Mouse (Mus musculus) stomach, postnatal 0 days (tissue): Measurements from ENCODE around the gene Jam3. TPM values are rescaled to one million over a fixed set of nuclear protein-coding genes. Genes with fewer than 3 reads are reported as not detected.

Experiments used
- ATAC-seq: fragments of 200-750 bp; cut with Nextera tagmentation; 2 replicates; pipeline ENCODE4 v1.8.0; 2017; ENCODE audit not compliant: low FRiP score, low TSS enrichment
- DNase-seq: peaks from one replicate; pipeline ENCODE4 v3.0.0-alpha.2; 2016; ENCODE audit warnings: low spot score
- H3K27ac ChIP-seq: fragments of 300-500 bp; sonication (generic); replicated peaks from 2 replicates; pipeline ENCODE4 v1.5.1; 2014; ENCODE audit warnings: mild to moderate bottlenecking, control low read depth
- H3K27me3 ChIP-seq: fragments of 300-500 bp; sonication (generic); 2 replicates; pipeline ENCODE4 v1.6.1; 2014; ENCODE audit warnings: low read length; ENCODE audit not compliant: control insufficient read depth, insufficient read depth
- H3K36me3 ChIP-seq: fragments of 300-500 bp; sonication (generic); 2 replicates; pipeline ENCODE4 v1.6.1; 2014; ENCODE audit warnings: low read length, mixed read lengths; ENCODE audit not compliant: control insufficient read depth, insufficient read depth
- H3K4me1 ChIP-seq: fragments of 300-500 bp; sonication (generic); replicated peaks from 2 replicates; pipeline ENCODE4 v1.6.1; 2014; ENCODE audit warnings: antibody characterized with exemption; ENCODE audit not compliant: control insufficient read depth, insufficient read depth
- H3K4me2 ChIP-seq: fragments of 300-500 bp; sonication (generic); replicated peaks from 2 replicates; pipeline ENCODE4 v1.6.1; 2014; ENCODE audit warnings: low read depth, mild to moderate bottlenecking, control low read depth, moderate library complexity
- H3K4me3 ChIP-seq: fragments of 300-500 bp; sonication (generic); 2 replicates; pipeline ENCODE4 v1.5.1; 2014; ENCODE audit warnings: low read depth, low read length, control low read depth
- H3K9ac ChIP-seq: fragments of 300-500 bp; sonication (generic); 2 replicates; pipeline ENCODE4 v1.6.1; 2014; ENCODE audit warnings: mild to moderate bottlenecking, low read length, control low read depth, mixed read lengths
- H3K9me3 ChIP-seq: fragments of 300-500 bp; sonication (generic); 2 replicates; pipeline ENCODE4 v1.6.1; 2016; ENCODE audit warnings: low read length; ENCODE audit not compliant: control insufficient read depth
- CTCF ChIP-seq: IDR thresholded peaks from 2 replicates; pipeline ENCODE4 v1.5.1; 2016; ENCODE audit warnings: antibody characterized with exemption, low read depth, mild to moderate bottlenecking, moderate library complexity
- EP300 ChIP-seq: optimal IDR thresholded peaks from 2 replicates; pipeline ENCODE3; 2016; ENCODE audit warnings: antibody characterized with exemption
- WGBS: fragments of 180-500 bp; shearing (Covaris S2); extraction: QIAGEN DNeasy Blood & Tissue Kit; methylation state at CpG from one replicate; pipeline ENCODE4 v1.1.7; 2014; 5-methylcytosine and 5-hydroxymethylcytosine counted together
- polyA plus RNA-seq: library from polyadenylated mRNA; unstranded; fragments of >200 nt; fragmentation: Nextera tagmentation; extraction: Ambion mirVana; gene quantifications from 2 replicates; pipeline ENCODE4 v1.2.1, GENCODE M21; 2015

Gene Jam3
- polyA plus RNA-seq, 1 experiment from 2014 or later: 30.8 TPM

DNA sequence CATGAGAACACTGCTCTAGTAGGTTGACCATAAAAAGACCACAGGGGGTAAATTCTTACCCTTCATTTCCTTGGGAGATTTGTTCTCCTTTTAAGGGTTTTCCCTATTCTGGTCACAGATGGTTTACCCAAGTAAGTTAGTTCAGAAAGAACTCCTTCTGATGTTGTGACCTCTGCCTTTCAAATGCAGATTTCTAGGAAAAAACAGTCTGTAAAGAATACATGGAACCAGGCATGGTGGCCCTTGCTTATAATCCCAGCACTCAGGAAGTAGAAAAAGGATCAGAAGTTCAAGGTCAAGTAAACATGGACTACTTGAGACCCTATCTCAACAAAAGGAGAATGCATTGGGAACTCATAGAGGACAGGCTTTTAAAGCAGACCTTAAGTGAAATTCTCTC is 79.4 kb downstream of the Jam3 start:
- DNase-seq (no peak), ATAC-seq (no peak)
- no peak overlapping the region for H3K4me2 ChIP-seq
- TF ChIP-seq CTCF (no peak), EP300 (no peak)
- H3K36me3 ChIP-seq: peaks cover 6% of the 10 kb centered on the region
- H3K27ac ChIP-seq: no peak overlapping the region
- H3K27me3 ChIP-seq: no peaks in the 10 kb centered on the region
- no peaks in the 10 kb centered on the region for H3K4me1 ChIP-seq
- H3K9me3 ChIP-seq: no peaks in the 10 kb centered on the region
- no peak overlapping the region for H3K4me3 ChIP-seq
- no peak overlapping the region for H3K9ac ChIP-seq

DNA sequence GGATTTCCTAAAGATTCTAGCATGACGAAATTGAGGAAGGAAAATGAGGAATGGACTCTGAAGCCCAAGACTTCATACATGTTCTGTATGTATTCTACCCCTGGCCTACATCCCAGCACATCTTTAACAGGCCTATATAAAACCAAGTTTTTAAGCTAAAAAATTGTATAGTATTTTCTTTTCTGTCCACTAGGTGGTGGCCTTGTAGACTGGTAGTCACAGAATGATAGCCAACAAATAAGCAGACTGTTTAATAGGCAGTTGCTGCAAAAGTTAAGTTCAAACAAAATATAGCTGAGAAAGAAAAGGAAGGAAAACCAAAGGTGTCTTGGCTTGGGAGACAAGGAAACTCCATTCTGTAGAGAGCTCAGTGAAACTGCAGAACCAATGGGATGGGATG is 80.5 kb downstream of the Jam3 start:
- Histone ChIP-seq H3K4me2 (no peak overlapping the region), H3K4me3 (no peak overlapping the region), H3K27ac (no peak overlapping the region), H3K9ac (no peak overlapping the region), H3K9me3 (no peaks in the 10 kb centered on the region), H3K4me1 (no peaks in the 10 kb centered on the region), H3K27me3 (no peaks in the 10 kb centered on the region), H3K36me3 (peaks cover 11% of the 10 kb centered on the region)
- no peak for DNase-seq
- TF ChIP-seq CTCF: peak; percentile 67
- no peak for TF ChIP-seq EP300
- 70% methylated on average over 1 of the region's 1 CpGs for WGBS
- ATAC-seq: no peak

DNA sequence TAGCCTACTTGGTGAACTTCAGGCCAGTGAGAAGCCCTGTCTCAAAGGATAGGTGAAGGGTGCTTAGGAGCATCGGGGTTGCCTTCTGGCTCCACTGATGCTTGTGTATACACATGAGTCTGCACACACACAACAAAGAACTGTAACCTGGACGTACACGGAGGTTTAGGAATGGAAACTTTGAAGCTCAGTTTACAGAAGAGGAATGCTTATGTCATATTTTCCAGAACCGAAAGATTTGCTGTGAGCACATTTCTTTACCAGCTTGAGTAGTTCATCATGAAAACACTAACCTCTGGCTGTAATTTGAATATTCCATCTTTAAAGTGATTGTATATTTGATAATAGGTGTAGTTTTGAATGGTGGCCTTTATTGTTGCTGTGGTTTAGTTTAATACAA is 84.3 kb downstream of the Jam3 start:
- 80% methylated on average over 4 of the region's 4 CpGs for WGBS
- Histone ChIP-seq H3K9ac (no peak overlapping the region), H3K27ac (no peak overlapping the region), H3K4me3 (no peak overlapping the region), H3K9me3 (no peaks in the 10 kb centered on the region), H3K36me3 (peaks cover 17% of the 10 kb centered on the region), H3K4me2 (no peak overlapping the region), H3K4me1 (no peaks in the 10 kb centered on the region), H3K27me3 (no peaks in the 10 kb centered on the region)
- DNase-seq (no peak), ATAC-seq (no peak)
- TF ChIP-seq EP300 (no peak), CTCF (no peak)

DNA sequence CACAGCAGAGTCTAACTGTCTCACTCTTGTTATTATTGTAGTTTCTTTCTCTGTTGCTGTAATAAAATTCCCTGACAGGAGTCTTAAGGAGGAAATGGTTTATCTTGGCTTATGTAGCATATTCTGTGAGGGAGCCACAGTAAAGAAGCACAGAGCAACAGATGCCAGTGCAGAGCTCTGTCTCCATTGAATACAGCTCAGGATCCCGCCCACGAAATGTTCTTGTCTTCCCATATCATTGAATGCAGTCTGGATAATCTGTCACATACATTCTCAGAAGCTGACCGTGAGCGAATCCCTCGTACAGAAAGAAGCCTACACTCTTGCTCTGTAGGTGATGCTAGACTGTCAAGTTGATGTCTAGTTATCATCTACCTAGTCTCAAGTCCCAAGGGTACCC is 96.9 kb downstream of the Jam3 start:
- no peak overlapping the region for H3K27ac ChIP-seq
- ATAC-seq (no peak), DNase-seq (no peak)
- no peaks in the 10 kb centered on the region for H3K9me3 ChIP-seq
- H3K4me1 ChIP-seq: no peaks in the 10 kb centered on the region
- H3K4me3 ChIP-seq: no peak overlapping the region
- H3K27me3 ChIP-seq: no peaks in the 10 kb centered on the region
- no peak overlapping the region for H3K9ac ChIP-seq
- 94% methylated on average over 5 of the region's 5 CpGs for WGBS
- TF ChIP-seq CTCF (no peak), EP300 (no peak)
- no peak overlapping the region for H3K4me2 ChIP-seq
- peaks cover 29% of the 10 kb centered on the region for H3K36me3 ChIP-seq

DNA sequence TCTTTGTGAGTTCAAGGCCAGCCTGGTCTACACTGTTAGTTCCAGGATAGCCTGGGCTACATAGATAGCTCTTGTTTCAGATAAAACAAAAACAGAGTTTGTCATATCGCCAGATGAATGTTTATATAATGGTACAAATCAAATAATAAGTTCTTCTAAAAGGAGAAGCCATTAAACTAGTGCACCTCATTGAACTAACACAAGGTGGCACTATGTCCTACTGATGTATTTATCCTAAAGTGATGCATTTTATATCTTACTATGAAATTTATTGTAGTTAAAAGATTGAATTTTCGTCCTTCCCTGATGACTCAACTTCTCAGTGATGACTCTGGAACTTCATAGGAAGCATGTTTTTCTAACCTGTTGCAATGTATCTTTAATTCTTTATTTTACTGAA is 105.7 kb downstream of the Jam3 start:
- 75% methylated on average over 2 of the region's 2 CpGs for WGBS
- H3K9ac ChIP-seq: no peak overlapping the region

More for the DNA sequence above, 105.7 kb downstream of the Jam3 start:
- Histone ChIP-seq H3K4me2 (no peak overlapping the region), H3K27ac (no peak overlapping the region), H3K4me3 (no peak overlapping the region), H3K9me3 (no peaks in the 10 kb centered on the region), H3K4me1 (no peaks in the 10 kb centered on the region), H3K27me3 (no peaks in the 10 kb centered on the region), H3K36me3 (peaks cover 35% of the 10 kb centered on the region)
- ATAC-seq (no peak), DNase-seq (no peak)
- TF ChIP-seq CTCF: peak; percentile 64
- no peak for TF ChIP-seq EP300

Other genes with a start within 250 kb of the Jam3 start
- 3.8 and 3.9 TPM in 2 replicates for gene Gm1110, start 232.3 kb downstream of the Jam3 start, polyA plus RNA-seq
- gene Acad8, start 155.9 kb downstream of the Jam3 start, polyA plus RNA-seq: 37.8 and 42.9 TPM in 2 replicates
- 94.3 and 106 TPM in 2 replicates for gene Thyn1, start 155.7 kb downstream of the Jam3 start, polyA plus RNA-seq
- 18.0 and 19.6 TPM in 2 replicates for gene Vps26b, start 125.4 kb downstream of the Jam3 start, polyA plus RNA-seq
- gene Ncapd3, start 125.2 kb downstream of the Jam3 start, polyA plus RNA-seq: 6.8 and 7.5 TPM in 2 replicates
- gene Igsf9b, start 143.8 kb upstream of the Jam3 start, polyA plus RNA-seq: 6.0 TPM in 2 replicates
- not detected in 2 replicates for gene Spata19, start 241.4 kb upstream of the Jam3 start, polyA plus RNA-seq